Mouse (Mus musculus) thymus, adult 2 months (tissue): ENCODE data around the gene Mrln. TPM values are rescaled to one million over a fixed set of nuclear protein-coding genes. Genes with fewer than 3 reads are reported as not detected.
"Not testable (repeated sequence)": the region's sequence is repeated elsewhere in the genome, so short reads cannot be mapped to it uniquely, and the experiment has no call there.

Experiments used
- DNase-seq: peaks from one replicate; pipeline ENCODE4 v3.0.0; 2021
- H3K27ac ChIP-seq: fragments of 200-500 bp; 2 replicates; pipeline ENCODE4 v1.5.1; 2012; ENCODE audit warnings: low read length, control low read depth; ENCODE audit not compliant: control insufficient read depth, insufficient read depth
- H3K27me3 ChIP-seq: fragments of 200-500 bp; 2 replicates; pipeline ENCODE4 v1.6.1; 2012; ENCODE audit warnings: mild to moderate bottlenecking, low read length, moderate library complexity, mixed read lengths; ENCODE audit not compliant: control insufficient read depth, insufficient read depth
- H3K36me3 ChIP-seq: fragments of 200-500 bp; 2 replicates; pipeline ENCODE4 v1.6.1; 2012; ENCODE audit warnings: mild to moderate bottlenecking, low read length, moderate library complexity; ENCODE audit not compliant: control insufficient read depth, insufficient read depth
- H3K4me1 ChIP-seq: fragments of 200-500 bp; replicated peaks from 2 replicates; pipeline ENCODE4 v1.6.1; 2012; ENCODE audit warnings: low read length; ENCODE audit not compliant: control insufficient read depth, insufficient read depth
- H3K4me3 ChIP-seq: fragments of 200-500 bp; 2 replicates; pipeline ENCODE4 v1.5.1; 2012; ENCODE audit warnings: mild to moderate bottlenecking, low read length, control low read depth, moderate library complexity; ENCODE audit not compliant: control insufficient read depth, insufficient read depth
- CTCF ChIP-seq: fragments of 200-500 bp; IDR thresholded peaks from 2 replicates; pipeline ENCODE4 v1.5.1; 2012; ENCODE audit warnings: mild to moderate bottlenecking, control low read depth, low read length, moderate library complexity, borderline replicate concordance; ENCODE audit not compliant: control insufficient read depth, poor library complexity, insufficient read depth; ENCODE audit errors: extremely low read depth
- POLR2A ChIP-seq: fragments of 200-500 bp; IDR thresholded peaks from 2 replicates; pipeline ENCODE4 v1.6.1; 2012; ENCODE audit warnings: mild to moderate bottlenecking, low read length, control low read depth, moderate library complexity; ENCODE audit not compliant: control insufficient read depth, poor library complexity, insufficient read depth; ENCODE audit errors: extremely low read depth
- WGBS: fragments of 180-500 bp; shearing (Covaris S2); methylation state at CpG from one replicate; pipeline ENCODE4 v1.1.7; 2018; 5-methylcytosine and 5-hydroxymethylcytosine counted together
- polyA plus RNA-seq: library from polyadenylated mRNA; depleted of rRNA; stranded (reverse); fragments of >200 nt; gene quantifications from 2 replicates; pipeline ENCODE4 v1.2.3, GENCODE M21; 2012

The Mrln gene
- polyA plus RNA-seq, 1 experiment, result 0.58 TPM

GRCm38 (mm10) chr10:70198951-70199463 lies 5.5 kb upstream of the Mrln start:
- Histone ChIP-seq H3K36me3 (no peaks in the 10 kb centered on the region), H3K27ac (no peak overlapping the region), H3K27me3 (no peaks in the 10 kb centered on the region), H3K4me1 (no peaks in the 10 kb centered on the region), H3K4me3 (no peak overlapping the region)
- TF ChIP-seq POLR2A (no peak), CTCF (no peak)
- WGBS, result 98% methylated on average over 7 of the region's 7 CpGs
- DNase-seq, result no peak

DNA sequence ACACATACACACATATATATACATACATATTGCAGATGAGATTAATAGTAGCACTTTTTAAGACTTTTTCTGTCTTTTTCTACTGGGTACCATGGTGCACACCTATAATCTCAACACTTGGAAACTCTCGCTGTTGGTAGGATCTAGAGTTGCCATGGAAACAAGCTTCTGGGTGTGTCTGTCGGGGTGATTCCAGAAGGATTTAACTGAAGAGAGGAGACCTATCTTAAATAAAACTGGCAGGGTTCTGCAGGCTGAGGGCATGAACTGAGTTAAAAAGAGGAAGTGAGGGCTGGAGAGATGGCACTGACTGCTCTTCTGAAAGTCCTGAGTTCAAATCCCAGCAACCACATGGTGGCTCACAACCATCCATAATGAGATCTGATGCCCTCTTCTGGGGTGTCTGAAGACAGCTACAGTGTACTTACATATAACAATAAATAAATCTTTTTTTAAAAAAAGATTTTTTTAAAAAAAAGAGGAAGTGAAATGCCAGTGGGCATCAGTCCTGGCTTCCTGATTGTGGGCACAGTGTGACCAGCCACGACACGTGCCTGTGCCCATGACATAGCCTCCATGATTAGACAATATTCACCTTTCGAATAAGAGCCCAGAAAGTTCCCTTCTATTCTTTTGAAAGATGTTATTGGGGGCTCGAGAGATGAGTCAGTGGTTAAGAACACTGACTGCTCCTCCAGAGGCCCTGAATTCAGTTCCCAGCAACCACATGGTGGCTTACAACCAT lies 4.8 kb upstream of the Mrln start:
- no peak for TF ChIP-seq CTCF
- no peak for TF ChIP-seq POLR2A
- Histone ChIP-seq H3K4me3 (no peak overlapping the region), H3K4me1 (no peaks in the 10 kb centered on the region)

DNA sequence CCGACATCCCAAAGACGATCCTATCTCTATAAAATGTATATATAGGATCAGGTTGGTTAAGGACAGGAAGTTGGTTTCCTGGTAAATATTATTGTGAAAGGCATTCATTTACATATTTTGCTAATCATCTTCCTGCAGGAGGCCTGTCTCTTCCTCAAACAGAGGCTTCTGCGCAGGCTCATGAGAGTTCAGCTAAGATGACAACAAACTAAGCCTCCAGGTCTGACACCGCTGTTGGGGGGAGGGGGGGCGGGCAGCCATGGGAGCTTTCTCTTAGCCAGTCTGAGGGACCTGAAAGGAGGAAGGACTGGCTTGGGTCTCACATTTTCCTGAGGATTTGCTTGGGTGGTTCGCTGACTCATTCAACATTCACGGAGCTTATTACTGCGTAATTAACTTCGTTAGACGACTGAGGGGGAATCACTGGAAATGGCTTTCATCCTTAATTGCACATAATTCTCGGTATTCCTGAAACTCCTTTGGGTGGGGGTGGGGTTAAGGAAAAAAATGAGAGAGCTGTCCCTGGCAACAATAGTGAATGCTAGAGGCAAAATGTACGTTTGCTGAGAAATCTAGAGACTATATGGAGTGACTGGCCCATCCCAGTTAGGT lies 3.5 kb upstream of the Mrln start:
- no peaks in the 10 kb centered on the region for H3K36me3 ChIP-seq
- H3K27ac ChIP-seq, result no peak overlapping the region
- 61% methylated on average over 12 of the region's 12 CpGs for WGBS
- DNase-seq, result no peak
- no peaks in the 10 kb centered on the region for H3K27me3 ChIP-seq
- H3K4me1 ChIP-seq, result no peaks in the 10 kb centered on the region
- TF ChIP-seq POLR2A, result no peak
- TF ChIP-seq CTCF, result no peak
- H3K4me3 ChIP-seq, result no peak overlapping the region

More for the DNA sequence above, 4.8 kb upstream of the Mrln start:
- WGBS, result 47% methylated on average over 6 of the region's 6 CpGs
- no peaks in the 10 kb centered on the region for H3K27me3 ChIP-seq
- no peak overlapping the region for H3K27ac ChIP-seq
- H3K36me3 ChIP-seq, result no peaks in the 10 kb centered on the region
- DNase-seq, result no peak

GRCm38 (mm10) chr10:70211281-70211680 lies 6.8 kb downstream of the Mrln start:
- 89% methylated on average over 9 of the region's 9 CpGs for WGBS
- DNase-seq, result no peak
- H3K36me3 ChIP-seq, result no peaks in the 10 kb centered on the region

DNA sequence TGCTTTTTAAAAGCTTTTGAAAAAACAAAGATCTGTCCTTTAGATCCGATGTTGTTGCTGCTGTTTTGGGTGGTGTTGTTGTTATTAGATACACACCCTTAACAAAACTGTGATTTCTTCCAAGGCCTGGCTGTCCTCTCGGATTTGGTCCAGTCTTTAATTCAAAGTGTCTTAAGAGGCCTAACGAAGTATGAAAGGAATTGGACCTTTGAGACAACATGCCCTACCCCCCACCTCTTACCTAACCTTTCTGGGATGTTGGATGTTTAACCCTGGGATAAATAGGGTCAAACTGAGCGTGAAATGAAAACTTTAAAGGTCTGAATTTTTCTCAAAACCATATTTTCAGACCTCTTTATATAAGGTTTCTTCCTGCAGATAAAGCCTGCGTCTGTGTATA lies 16.5 kb downstream of the Mrln start:
- Histone ChIP-seq H3K27ac (no peak overlapping the region), H3K4me3 (no peak overlapping the region), H3K4me1 (no peaks in the 10 kb centered on the region), H3K27me3 (no peaks in the 10 kb centered on the region), H3K36me3 (no peaks in the 10 kb centered on the region)
- TF ChIP-seq CTCF (no peak), POLR2A (no peak)
- 89% methylated on average over 5 of the region's 5 CpGs for WGBS
- no peak for DNase-seq

More at GRCm38 (mm10) chr10:70211281-70211680, 6.8 kb downstream of the Mrln start:
- no peaks in the 10 kb centered on the region for H3K27me3 ChIP-seq
- TF ChIP-seq CTCF (no peak), POLR2A (no peak)
- no peak overlapping the region for H3K27ac ChIP-seq
- H3K4me1 ChIP-seq, result no peaks in the 10 kb centered on the region
- no peak overlapping the region for H3K4me3 ChIP-seq

GRCm38 (mm10) chr10:70222231-70222630 lies 17.8 kb downstream of the Mrln start:
- not testable (repeated sequence) for H3K4me3 ChIP-seq, H3K36me3 ChIP-seq, H3K27me3 ChIP-seq, H3K27ac ChIP-seq, H3K4me1 ChIP-seq, DNase-seq
- 96% methylated on average over 8 of the region's 8 CpGs for WGBS
